Mouse (Mus musculus) liver, embryonic 11.5 days (tissue): Measurements from ENCODE around the gene Wdpcp. TPM values are rescaled to one million over a fixed set of nuclear protein-coding genes. Genes with fewer than 3 reads are reported as not detected.

Experiments used
- ATAC-seq: fragments of 200-750 bp; cut with Nextera tagmentation; replicated peaks from 2 replicates; pipeline ENCODE4 v1.8.0; 2017; ENCODE audit warnings: moderate number of reproducible peaks, mild to moderate bottlenecking, moderate TSS enrichment, moderate library complexity; ENCODE audit not compliant: low FRiP score
- DNase-seq: peaks from one replicate; pipeline ENCODE4 v3.0.0-alpha.2; 2017; ENCODE audit warnings: low spot score
- H3K27ac ChIP-seq: fragments of 300-500 bp; sonication (generic); 2 replicates; pipeline ENCODE4 v1.5.1; 2014; ENCODE audit warnings: mild to moderate bottlenecking, low read depth, low read length, control low read depth
- H3K27me3 ChIP-seq: fragments of 300-500 bp; sonication (generic); replicated peaks from 2 replicates; pipeline ENCODE4 v1.6.1; 2014; ENCODE audit warnings: low read length, mixed read lengths; ENCODE audit not compliant: control insufficient read depth, insufficient read depth
- H3K36me3 ChIP-seq: fragments of 300-500 bp; sonication (generic); 2 replicates; pipeline ENCODE4 v1.6.1; 2014; ENCODE audit warnings: mild to moderate bottlenecking, low read length, moderate library complexity, mixed read lengths; ENCODE audit not compliant: control insufficient read depth, insufficient read depth
- H3K4me1 ChIP-seq: fragments of 300-500 bp; sonication (generic); replicated peaks from 2 replicates; pipeline ENCODE4 v1.6.1; 2014; ENCODE audit warnings: low read length, mixed read lengths; ENCODE audit not compliant: control insufficient read depth, insufficient read depth
- H3K4me2 ChIP-seq: fragments of 300-500 bp; sonication (generic); 2 replicates; pipeline ENCODE4 v1.6.1; 2014; ENCODE audit warnings: mild to moderate bottlenecking, control low read depth, moderate library complexity
- H3K4me3 ChIP-seq: fragments of 300-500 bp; sonication (generic); 2 replicates; pipeline ENCODE4 v1.5.1; 2014; ENCODE audit warnings: low read depth, low read length, control low read depth
- H3K9ac ChIP-seq: fragments of 300-500 bp; sonication (generic); 2 replicates; pipeline ENCODE4 v1.6.1; 2014; ENCODE audit warnings: low read depth, low read length, control low read depth
- H3K9me3 ChIP-seq: fragments of 300-500 bp; sonication (generic); 2 replicates; pipeline ENCODE4 v1.6.1; 2016; ENCODE audit warnings: low read length, inconsistent platforms, mixed read lengths; ENCODE audit not compliant: control insufficient read depth
- WGBS: fragments of 180-500 bp; shearing (Covaris S2); extraction: QIAGEN DNeasy Blood & Tissue Kit; methylation state at CpG from one replicate; pipeline ENCODE4 v1.1.7; 2014; 5-methylcytosine and 5-hydroxymethylcytosine counted together
- polyA plus RNA-seq: library from polyadenylated mRNA; unstranded; fragments of >200 nt; fragmentation: Nextera tagmentation; extraction: Ambion mirVana; gene quantifications from 2 replicates; pipeline ENCODE4 v1.2.1, GENCODE M21; 2014

Gene Wdpcp
- polyA plus RNA-seq, 1 experiment from 2014 or later: 3.7 TPM

GRCm38 (mm10) chr11:21547518-21547917 lies 24.5 kb upstream of the Wdpcp start:
- no peak for ATAC-seq

GRCm38 (mm10) chr11:21549052-21549451 lies 23.0 kb upstream of the Wdpcp start:
- Histone ChIP-seq H3K4me3 (no peak overlapping the region), H3K27me3 (no peaks in the 10 kb centered on the region), H3K27ac (no peak overlapping the region), H3K4me1 (no peaks in the 10 kb centered on the region; the same call in 1 of the 2 replicates), H3K9me3 (no peaks in the 10 kb centered on the region), H3K9ac (no peak overlapping the region), H3K4me2 (no peak overlapping the region), H3K36me3 (no peaks in the 10 kb centered on the region)
- WGBS: 76% methylated on average over 2 of the region's 2 CpGs
- DNase-seq (no peak), ATAC-seq (no peak)

More at GRCm38 (mm10) chr11:21547518-21547917, 24.5 kb upstream of the Wdpcp start:
- H3K4me3 ChIP-seq: no peak overlapping the region
- H3K9me3 ChIP-seq: no peaks in the 10 kb centered on the region
- no peaks in the 10 kb centered on the region for H3K36me3 ChIP-seq
- H3K4me2 ChIP-seq: no peak overlapping the region
- H3K9ac ChIP-seq: no peak overlapping the region
- no peak overlapping the region for H3K27ac ChIP-seq
- H3K27me3 ChIP-seq: no peaks in the 10 kb centered on the region
- DNase-seq: no peak
- no peaks in the 10 kb centered on the region; the same call in 1 of the 2 replicates for H3K4me1 ChIP-seq

- Histone ChIP-seq H3K4me3 (0 out of 2 replicates have a peak overlapping the region, but pooled peaks have one; percentile 18), H3K4me1 (no peaks in the 10 kb centered on the region; the same call in 1 of the 2 replicates), H3K9ac (no peak overlapping the region), H3K9me3 (no peaks in the 10 kb centered on the region), H3K27me3 (no peaks in the 10 kb centered on the region), H3K4me2 (peak overlapping the region; percentile 48), H3K27ac (no peak overlapping the region), H3K36me3 (no peaks in the 10 kb centered on the region)
- DNase-seq (no peak), ATAC-seq (peak; percentile 66; the same call in 1 of the 2 replicates)
- 31% methylated on average over 4 of the region's 4 CpGs for WGBS
Measured at GRCm38 (mm10) chr11:21549754-21550153, 22.3 kb upstream of the Wdpcp start.

GRCm38 (mm10) chr11:21550222-21551173 lies 21.5 kb upstream of the Wdpcp start:
- H3K27ac ChIP-seq: no peak overlapping the region
- no peaks in the 10 kb centered on the region; the same call in 1 of the 2 replicates for H3K4me1 ChIP-seq
- no peaks in the 10 kb centered on the region for H3K36me3 ChIP-seq
- no peak for DNase-seq
- no peaks in the 10 kb centered on the region for H3K27me3 ChIP-seq
- H3K9me3 ChIP-seq: no peaks in the 10 kb centered on the region
- WGBS: 82% methylated on average over 12 of the region's 12 CpGs
- H3K9ac ChIP-seq: no peak overlapping the region
- ATAC-seq: no peak
- peak overlapping the region; percentile 48 for H3K4me2 ChIP-seq
- H3K4me3 ChIP-seq: 0 out of 2 replicates have a peak overlapping the region, but pooled peaks have one; percentile 18

GRCm38 (mm10) chr11:21552049-21552448 lies 20.0 kb upstream of the Wdpcp start:
- Histone ChIP-seq H3K27me3 (no peaks in the 10 kb centered on the region), H3K4me3 (no peak overlapping the region), H3K27ac (no peak overlapping the region), H3K36me3 (no peaks in the 10 kb centered on the region), H3K9ac (no peak overlapping the region), H3K4me1 (no peaks in the 10 kb centered on the region; the same call in 1 of the 2 replicates), H3K9me3 (no peaks in the 10 kb centered on the region), H3K4me2 (no peak overlapping the region)
- DNase-seq (no peak), ATAC-seq (no peak; the same call in 1 of the 2 replicates)
- 33% methylated on average over 3 of the region's 3 CpGs for WGBS

GRCm38 (mm10) chr11:21559727-21560126 lies 12.3 kb upstream of the Wdpcp start:
- WGBS: 87% methylated on average over 11 of the region's 11 CpGs
- no peaks in the 10 kb centered on the region for H3K4me1 ChIP-seq

GRCm38 (mm10) chr11:21561347-21561746 lies 10.7 kb upstream of the Wdpcp start:
- ATAC-seq (no peak), DNase-seq (no peak)
- WGBS: 90% methylated on average over 5 of the region's 5 CpGs
- Histone ChIP-seq H3K4me3 (no peak overlapping the region), H3K4me2 (no peak overlapping the region), H3K9ac (no peak overlapping the region), H3K36me3 (peaks cover 15% of the 10 kb centered on the region), H3K4me1 (no peaks in the 10 kb centered on the region), H3K27me3 (no peaks in the 10 kb centered on the region), H3K9me3 (no peaks in the 10 kb centered on the region), H3K27ac (no peak overlapping the region)

More at GRCm38 (mm10) chr11:21559727-21560126, 12.3 kb upstream of the Wdpcp start:
- Histone ChIP-seq H3K27ac (no peak overlapping the region), H3K9me3 (no peaks in the 10 kb centered on the region), H3K4me3 (no peak overlapping the region), H3K9ac (no peak overlapping the region), H3K27me3 (no peaks in the 10 kb centered on the region), H3K36me3 (peaks cover 12% of the 10 kb centered on the region), H3K4me2 (no peak overlapping the region)
- DNase-seq (no peak), ATAC-seq (no peak)

GRCm38 (mm10) chr11:21563617-21564325 lies 8.3 kb upstream of the Wdpcp start:
- no peak for ATAC-seq
- Histone ChIP-seq H3K9me3 (no peaks in the 10 kb centered on the region), H3K4me2 (no peak overlapping the region), H3K4me1 (no peaks in the 10 kb centered on the region), H3K36me3 (peaks cover 7% of the 10 kb centered on the region; the same call in 1 of the 2 replicates), H3K27me3 (no peaks in the 10 kb centered on the region), H3K27ac (no peak overlapping the region), H3K4me3 (no peak overlapping the region), H3K9ac (no peak overlapping the region)
- WGBS: 76% methylated on average over 4 of the region's 4 CpGs
- DNase-seq: no peak
